Mouse (Mus musculus) limb, embryonic 13.5 days (tissue): ENCODE data around the gene Rpl3l. TPM values are rescaled to one million over a fixed set of nuclear protein-coding genes. Genes with fewer than 3 reads are reported as not detected.

Experiments used
- ATAC-seq: fragments of 200-750 bp; cut with Nextera tagmentation; 2 replicates; pipeline ENCODE4 v1.8.0; 2017; ENCODE audit warnings: low read depth, moderate number of reproducible peaks, moderate TSS enrichment; ENCODE audit not compliant: low FRiP score
- H3K27ac ChIP-seq: fragments of 300-500 bp; sonication (generic); 2 replicates; pipeline ENCODE4 v1.5.1; 2015; ENCODE audit warnings: inconsistent platforms, mild to moderate bottlenecking, moderate library complexity
- H3K27me3 ChIP-seq: fragments of 300-500 bp; sonication (generic); 2 replicates; pipeline ENCODE4 v1.6.1; 2015; ENCODE audit warnings: mild to moderate bottlenecking, inconsistent platforms
- H3K36me3 ChIP-seq: fragments of 300-500 bp; sonication (generic); 2 replicates; pipeline ENCODE4 v1.6.1; 2015; ENCODE audit warnings: inconsistent platforms, mild to moderate bottlenecking, moderate library complexity
- H3K4me1 ChIP-seq: fragments of 300-500 bp; sonication (generic); 2 replicates; pipeline ENCODE4 v1.6.1; 2015; ENCODE audit warnings: inconsistent platforms
- H3K4me2 ChIP-seq: fragments of 300-500 bp; sonication (generic); replicated peaks from 2 replicates; pipeline ENCODE4 v1.6.1; 2015; ENCODE audit warnings: inconsistent platforms, mild to moderate bottlenecking, moderate library complexity
- H3K4me3 ChIP-seq: fragments of 300-500 bp; sonication (generic); 2 replicates; pipeline ENCODE4 v1.5.1; 2015; ENCODE audit warnings: moderate library complexity, mild to moderate bottlenecking, inconsistent platforms
- H3K9ac ChIP-seq: fragments of 300-500 bp; sonication (generic); 2 replicates; pipeline ENCODE4 v1.6.1; 2015; ENCODE audit warnings: mild to moderate bottlenecking, inconsistent platforms
- H3K9me3 ChIP-seq: fragments of 300-500 bp; sonication (generic); 2 replicates; pipeline ENCODE4 v1.6.1; 2016; ENCODE audit warnings: inconsistent platforms
- WGBS: fragments of 180-500 bp; shearing (Covaris S2); methylation state at CpG from one replicate; pipeline ENCODE4 v1.1.7; 2015; 5-methylcytosine and 5-hydroxymethylcytosine counted together
- polyA plus RNA-seq: library from polyadenylated mRNA; unstranded; fragments of >200 nt; fragmentation: Nextera tagmentation; extraction: Ambion mirVana; gene quantifications from 2 replicates; pipeline ENCODE4 v1.2.1, GENCODE M21; 2015

Gene Rpl3l
- polyA plus RNA-seq, 1 experiment from 2014 or later: not detected

- ATAC-seq: no peak
- 21% methylated on average over 4 of the region's 4 CpGs for WGBS
Observed at GRCm38 (mm10) chr17:24751528-24751927, 23.9 kb downstream of the Rpl3l start.

GRCm38 (mm10) chr17:24752415-24753394, 25.1 kb downstream of the Rpl3l start, which contains the start of gene Hs3st6:
Gene Hs3st6, plus strand, starts transcription at chr17:24752988.
- WGBS: 1% methylated on average over 72 of the region's 82 CpGs
- peak within 1 kb of the TSS; percentile 97 for H3K4me2 ChIP-seq
- peaks cover 62% of the 10 kb centered on the region for H3K27me3 ChIP-seq
- no peaks in the 10 kb centered on the region for H3K9me3 ChIP-seq
- H3K36me3 ChIP-seq: no peaks in the 10 kb centered on the region
- peak within 1 kb of the TSS; percentile 62 for H3K9ac ChIP-seq
- peaks cover 21% of the 10 kb centered on the region for H3K4me1 ChIP-seq
- no peak within 1 kb of the TSS for H3K27ac ChIP-seq
- H3K4me3 ChIP-seq: peak within 1 kb of the TSS; percentile 57
- ATAC-seq: peak; percentile 86

More at GRCm38 (mm10) chr17:24751528-24751927, 23.9 kb downstream of the Rpl3l start:
- Histone ChIP-seq H3K9ac (no peak overlapping the region), H3K4me1 (peaks cover 32% of the 10 kb centered on the region), H3K4me3 (no peak overlapping the region), H3K4me2 (no peak overlapping the region), H3K36me3 (no peaks in the 10 kb centered on the region), H3K27ac (no peak overlapping the region), H3K27me3 (peaks cover 62% of the 10 kb centered on the region), H3K9me3 (no peaks in the 10 kb centered on the region)

- Histone ChIP-seq H3K4me2 (no peak overlapping the region), H3K27me3 (peaks cover 36% of the 10 kb centered on the region), H3K9me3 (no peaks in the 10 kb centered on the region), H3K4me3 (no peak overlapping the region), H3K9ac (no peak overlapping the region), H3K4me1 (peaks cover 35% of the 10 kb centered on the region), H3K36me3 (no peaks in the 10 kb centered on the region), H3K27ac (no peak overlapping the region)
- 79% methylated on average over 1 of the region's 1 CpGs for WGBS
- no peak for ATAC-seq
Observed at GRCm38 (mm10) chr17:24757394-24757793, 29.8 kb downstream of the Rpl3l start.

GRCm38 (mm10) chr17:24761121-24761520, 33.5 kb downstream of the Rpl3l start:
- Histone ChIP-seq H3K4me2 (no peak overlapping the region), H3K9me3 (no peaks in the 10 kb centered on the region), H3K4me1 (peaks cover 21% of the 10 kb centered on the region), H3K36me3 (no peaks in the 10 kb centered on the region), H3K4me3 (no peak overlapping the region), H3K27ac (no peak overlapping the region; the same call in 1 of the 2 replicates), H3K9ac (no peak overlapping the region), H3K27me3 (no peaks in the 10 kb centered on the region)
- WGBS: 13% methylated on average over 5 of the region's 5 CpGs
- ATAC-seq: peak; percentile 28; the same call in 1 of the 2 replicates

- 49% methylated on average over 21 of the region's 22 CpGs for WGBS
- Histone ChIP-seq H3K4me3 (no peak overlapping the region), H3K4me1 (peaks cover 28% of the 10 kb centered on the region), H3K9ac (no peak overlapping the region), H3K27ac (no peak overlapping the region), H3K9me3 (no peaks in the 10 kb centered on the region), H3K36me3 (no peaks in the 10 kb centered on the region), H3K4me2 (peak overlapping the region; percentile 16), H3K27me3 (no peaks in the 10 kb centered on the region)
- no peak for ATAC-seq
Observed at GRCm38 (mm10) chr17:24765016-24765905, 37.6 kb downstream of the Rpl3l start.

GRCm38 (mm10) chr17:24766266-24766875, 38.8 kb downstream of the Rpl3l start:
- ATAC-seq: no peak
- H3K4me2 ChIP-seq: no peak overlapping the region
- WGBS: 33% methylated on average over 12 of the region's 12 CpGs
- no peak overlapping the region for H3K27ac ChIP-seq
- H3K36me3 ChIP-seq: no peaks in the 10 kb centered on the region
- H3K9me3 ChIP-seq: no peaks in the 10 kb centered on the region
- no peaks in the 10 kb centered on the region for H3K27me3 ChIP-seq
- H3K4me1 ChIP-seq: peaks cover 20% of the 10 kb centered on the region
- no peak overlapping the region for H3K9ac ChIP-seq
- H3K4me3 ChIP-seq: no peak overlapping the region

GRCm38 (mm10) chr17:24769146-24769545, 41.5 kb downstream of the Rpl3l start:
- 26% methylated on average over 3 of the region's 3 CpGs for WGBS
- H3K4me1 ChIP-seq: peaks cover 10% of the 10 kb centered on the region
- no peaks in the 10 kb centered on the region for H3K27me3 ChIP-seq
- no peak overlapping the region for H3K4me2 ChIP-seq
- no peaks in the 10 kb centered on the region for H3K36me3 ChIP-seq
- no peak overlapping the region for H3K27ac ChIP-seq
- no peak for ATAC-seq
- 0 out of 2 replicates have a peak, but pooled peaks cover 4% of the 10 kb centered on the region for H3K9me3 ChIP-seq
- H3K4me3 ChIP-seq: no peak overlapping the region
- H3K9ac ChIP-seq: no peak overlapping the region

- H3K27me3 ChIP-seq: no peaks in the 10 kb centered on the region
- H3K4me1 ChIP-seq: peaks cover 10% of the 10 kb centered on the region
- ATAC-seq: no peak
- no peaks in the 10 kb centered on the region for H3K36me3 ChIP-seq
- WGBS: 83% methylated on average over 5 of the region's 5 CpGs
- no peak overlapping the region for H3K4me3 ChIP-seq
- no peak overlapping the region for H3K4me2 ChIP-seq
- no peak overlapping the region for H3K9ac ChIP-seq
- no peak overlapping the region for H3K27ac ChIP-seq
- 0 out of 2 replicates have a peak, but pooled peaks cover 4% of the 10 kb centered on the region for H3K9me3 ChIP-seq
Observed at GRCm38 (mm10) chr17:24773241-24773640, 45.6 kb downstream of the Rpl3l start.

GRCm38 (mm10) chr17:24775173-24775572, 47.6 kb downstream of the Rpl3l start:
- Histone ChIP-seq H3K9ac (no peak overlapping the region), H3K9me3 (0 out of 2 replicates have a peak, but pooled peaks cover 4% of the 10 kb centered on the region), H3K27me3 (no peaks in the 10 kb centered on the region), H3K4me3 (no peak overlapping the region), H3K27ac (no peak overlapping the region), H3K36me3 (no peaks in the 10 kb centered on the region), H3K4me2 (no peak overlapping the region), H3K4me1 (no peaks in the 10 kb centered on the region)
- ATAC-seq: no peak
- WGBS: 85% methylated on average over 8 of the region's 8 CpGs

GRCm38 (mm10) chr17:24777073-24777472, 49.5 kb downstream of the Rpl3l start:
- Histone ChIP-seq H3K9me3 (0 out of 2 replicates have a peak, but pooled peaks cover 4% of the 10 kb centered on the region), H3K4me3 (no peak overlapping the region), H3K9ac (no peak overlapping the region), H3K4me1 (no peaks in the 10 kb centered on the region), H3K27ac (no peak overlapping the region), H3K36me3 (no peaks in the 10 kb centered on the region), H3K27me3 (no peaks in the 10 kb centered on the region), H3K4me2 (no peak overlapping the region)
- ATAC-seq: no peak
- WGBS: 77% methylated on average over 2 of the region's 2 CpGs

GRCm38 (mm10) chr17:24780821-24781220, 53.2 kb downstream of the Rpl3l start:
- H3K27ac ChIP-seq: no peak overlapping the region
- no peaks in the 10 kb centered on the region for H3K9me3 ChIP-seq
- H3K4me2 ChIP-seq: no peak overlapping the region
- WGBS: 84% methylated on average over 2 of the region's 2 CpGs
- no peaks in the 10 kb centered on the region for H3K36me3 ChIP-seq
- no peaks in the 10 kb centered on the region for H3K27me3 ChIP-seq
- H3K9ac ChIP-seq: no peak overlapping the region
- no peak overlapping the region for H3K4me3 ChIP-seq
- no peak for ATAC-seq
- no peaks in the 10 kb centered on the region for H3K4me1 ChIP-seq
